Mouse (Mus musculus) left cerebral cortex, adult 11 months (tissue): ENCODE data around the gene Gjc3.

Source experiments
- DNase-seq: peaks from one replicate; pipeline ENCODE4 v3.0.0; 2022; ENCODE audit warnings: low spot score

The Gjc3 gene

GRCm38 (mm10) chr5:137909564-137910262, 53.2 kb downstream of the Gjc3 start:
- no peak for DNase-seq
